Mouse (Mus musculus) MEL (cell line): ENCODE measurements around the gene Rad51b.

Source experiments
- CTCF ChIP-seq, 3 experiments: IDR thresholded peaks in 2 of 3; conservative IDR thresholded peaks in 1 of 3; 2 replicates each; pipeline ENCODE4 v1.5.1; 2011 to 2012; ENCODE audit warnings: low read length in 3 of 3, low read depth in 2 of 3, mild to moderate bottlenecking in 2 of 3, improper control_type of control experiment in 1 of 3, inconsistent platforms in 1 of 3, mixed read lengths in 1 of 3, moderate library complexity in 1 of 3; ENCODE audit not compliant: control insufficient read depth in 1 of 3, insufficient read depth in 1 of 3, poor library complexity in 1 of 3, severe bottlenecking in 1 of 3
- KAT2A ChIP-seq: conservative IDR thresholded peaks from 2 replicates; pipeline ENCODE4 v1.6.1; 2012; ENCODE audit warnings: low read depth, low read length, improper control_type of control experiment, inconsistent platforms
- MAZ ChIP-seq: IDR thresholded peaks from 2 replicates; pipeline ENCODE4 v1.6.1; 2012; ENCODE audit warnings: low read depth, mild to moderate bottlenecking, inconsistent platforms, low read length, improper control_type of control experiment
- POLR2A ChIP-seq, 2 experiments: IDR thresholded peaks; 2 replicates each; pipeline ENCODE4 v1.6.1; 2011 to 2012; ENCODE audit warnings: low read length in 2 of 2, mild to moderate bottlenecking in 2 of 2, control low read depth in 1 of 2, improper control_type of control experiment in 1 of 2, low read depth in 1 of 2, moderate library complexity in 1 of 2; ENCODE audit not compliant: control insufficient read depth in 1 of 2, insufficient read depth in 1 of 2, poor library complexity in 1 of 2
- POLR2AphosphoS2 ChIP-seq: IDR thresholded peaks from 2 replicates; pipeline ENCODE4 v1.6.1; 2011; ENCODE audit warnings: low read length, improper control_type of control experiment
- RAD21 ChIP-seq: IDR thresholded peaks from 2 replicates; pipeline ENCODE4 v1.6.1; 2011; ENCODE audit warnings: mild to moderate bottlenecking, low read depth, low read length, improper control_type of control experiment
- SMC3 ChIP-seq: IDR thresholded peaks from 2 replicates; pipeline ENCODE4 v1.6.1; 2011; ENCODE audit warnings: low read depth, low read length, improper control_type of control experiment
- ZC3H11A ChIP-seq: IDR thresholded peaks from 2 replicates; pipeline ENCODE4 v1.6.1; 2012; ENCODE audit warnings: low read depth, mild to moderate bottlenecking, inconsistent platforms, low read length, improper control_type of control experiment

DNA sequence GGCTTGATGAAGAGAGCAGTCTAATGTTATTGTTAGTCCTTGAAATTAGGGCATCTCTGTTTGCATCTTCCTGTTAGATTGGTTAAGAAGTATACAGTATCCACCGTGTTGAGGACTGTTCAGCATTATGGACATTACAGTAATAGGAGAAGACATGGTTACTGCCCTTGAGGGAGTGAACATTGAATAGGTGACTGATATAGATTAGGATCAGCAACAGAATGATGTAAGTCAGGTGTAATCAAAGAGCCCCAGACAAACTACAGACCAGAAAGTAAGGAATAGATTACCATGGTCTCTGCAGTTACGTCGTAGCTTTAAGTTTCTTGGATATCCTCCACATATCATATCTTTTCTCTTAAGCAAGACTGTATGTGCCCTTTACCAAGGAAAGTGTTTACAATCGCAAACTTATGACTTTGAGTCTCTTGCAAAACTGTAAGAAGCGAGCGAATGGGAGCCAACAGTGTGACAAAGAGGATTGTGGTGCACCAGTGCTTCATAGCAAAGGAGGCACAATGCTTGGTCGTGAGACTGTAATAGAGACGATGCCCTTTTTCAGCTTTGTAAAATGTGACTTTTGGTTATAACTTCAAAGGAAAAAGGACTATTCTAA, 263.1 kb downstream of the Rad51b start:
- TF ChIP-seq POLR2A (IDR thresholded peaks at IDR 0.05; ENCODE audit: control insufficient read depth in 1 of 2, insufficient read depth in 1 of 2, low read depth in 1 of 2, low read length in 2 of 2, poor library complexity in 1 of 2): no peak
- no peak for TF ChIP-seq SMC3
- no peak for TF ChIP-seq POLR2AphosphoS2
- no peak for TF ChIP-seq CTCF (IDR thresholded peaks at IDR 0.05 in 2 of 3, conservative IDR thresholded peaks at IDR 0.05 in 1 of 3; ENCODE audit: control insufficient read depth in 1 of 3, insufficient read depth in 1 of 3, low read depth in 2 of 3, low read length in 3 of 3, poor library complexity in 1 of 3, severe bottlenecking in 1 of 3)
- no peak for TF ChIP-seq KAT2A
- no peak for TF ChIP-seq ZC3H11A
- TF ChIP-seq MAZ: no peak
- no peak for TF ChIP-seq RAD21
